Mouse (Mus musculus) midbrain, embryonic 10.5 days (tissue): ENCODE measurements at regions not wholly inside any gene's neighbourhood (a gene's known extent, or its start where the extent isn't known, plus 50 kb on each side); places are given as distances from the start of the nearest gene placed in this dataset.
A peak's percentile ranks its signal among the peaks of the same experiment; 100 is the strongest.

Experiments used
- DNase-seq: peaks from one replicate; pipeline ENCODE4 v3.0.0-alpha.2; 2017; ENCODE audit warnings: low spot score
- H3K27ac ChIP-seq: fragments of 300-500 bp; sonication (generic); replicated peaks from 2 replicates; pipeline ENCODE4 v1.5.1; 2016; ENCODE audit warnings: mild to moderate bottlenecking
- H3K27me3 ChIP-seq: fragments of 300-500 bp; sonication (generic); 2 replicates; pipeline ENCODE4 v1.6.1; 2016; ENCODE audit warnings: low read depth, mild to moderate bottlenecking; ENCODE audit not compliant: poor library complexity, severe bottlenecking
- H3K36me3 ChIP-seq: fragments of 300-500 bp; sonication (generic); 2 replicates; pipeline ENCODE4 v1.6.1; 2016; ENCODE audit warnings: mild to moderate bottlenecking, moderate library complexity
- H3K4me1 ChIP-seq: fragments of 300-500 bp; sonication (generic); 2 replicates; pipeline ENCODE4 v1.6.1; 2016
- H3K4me3 ChIP-seq: fragments of 300-500 bp; sonication (generic); 2 replicates; pipeline ENCODE4 v1.5.1; 2016; ENCODE audit warnings: mild to moderate bottlenecking, moderate library complexity
- H3K9me3 ChIP-seq: fragments of 300-500 bp; sonication (generic); replicated peaks from 2 replicates; pipeline ENCODE4 v1.6.1; 2016; ENCODE audit warnings: mild to moderate bottlenecking
- WGBS: fragments of 180-500 bp; shearing (Covaris S2); methylation state at CpG from one replicate; pipeline ENCODE4 v1.1.7; 2016; 5-methylcytosine and 5-hydroxymethylcytosine counted together

GRCm38 (mm10) chr14:105752509-105753375, 143.9 kb downstream of the Spry2 start:
- no peaks in the 10 kb centered on the region for H3K4me1 ChIP-seq
- no peaks in the 10 kb centered on the region for H3K27me3 ChIP-seq
- no peaks in the 10 kb centered on the region for H3K36me3 ChIP-seq
- no peak overlapping the region for H3K4me3 ChIP-seq
- WGBS: 64% methylated on average over 4 of the region's 4 CpGs
- no peak for DNase-seq
- no peaks in the 10 kb centered on the region for H3K9me3 ChIP-seq
- H3K27ac ChIP-seq: no peak overlapping the region

GRCm38 (mm10) chr14:105751762-105752161, 144.9 kb downstream of the Spry2 start:
- Histone ChIP-seq H3K36me3 (no peaks in the 10 kb centered on the region), H3K4me3 (no peak overlapping the region), H3K4me1 (no peaks in the 10 kb centered on the region), H3K9me3 (no peaks in the 10 kb centered on the region), H3K27ac (no peak overlapping the region), H3K27me3 (no peaks in the 10 kb centered on the region)
- 93% methylated on average over 7 of the region's 7 CpGs for WGBS
- DNase-seq: no peak

GRCm38 (mm10) chr14:105744578-105744977, 152.0 kb downstream of the Spry2 start:
- no peaks in the 10 kb centered on the region for H3K36me3 ChIP-seq
- no peak overlapping the region for H3K27ac ChIP-seq
- no peaks in the 10 kb centered on the region for H3K4me1 ChIP-seq
- DNase-seq: no peak
- H3K27me3 ChIP-seq: 0 out of 2 replicates have a peak, but pooled peaks cover 8% of the 10 kb centered on the region
- H3K4me3 ChIP-seq: no peak overlapping the region
- 89% methylated on average over 2 of the region's 2 CpGs for WGBS
- no peaks in the 10 kb centered on the region for H3K9me3 ChIP-seq

GRCm38 (mm10) chr14:105744125-105744524, 152.5 kb downstream of the Spry2 start:
- H3K27ac ChIP-seq: no peak overlapping the region
- no peaks in the 10 kb centered on the region for H3K4me1 ChIP-seq
- H3K9me3 ChIP-seq: no peaks in the 10 kb centered on the region
- H3K4me3 ChIP-seq: no peak overlapping the region
- no peaks in the 10 kb centered on the region for H3K36me3 ChIP-seq
- H3K27me3 ChIP-seq: 0 out of 2 replicates have a peak, but pooled peaks cover 8% of the 10 kb centered on the region
- whole genome bisulfite sequencing: 89% methylated on average over 3 of the region's 3 CpGs
- no peak for DNase-seq

GRCm38 (mm10) chr14:105740889-105741288, 155.7 kb downstream of the Spry2 start:
- no peaks in the 10 kb centered on the region for H3K4me1 ChIP-seq
- no peaks in the 10 kb centered on the region for H3K9me3 ChIP-seq
- DNase-seq: no peak
- 0 out of 2 replicates have a peak, but pooled peaks cover 8% of the 10 kb centered on the region for H3K27me3 ChIP-seq
- H3K36me3 ChIP-seq: no peaks in the 10 kb centered on the region
- H3K27ac ChIP-seq: no peak overlapping the region
- no peak overlapping the region for H3K4me3 ChIP-seq
- 91% methylated on average over 11 of the region's 11 CpGs for WGBS

GRCm38 (mm10) chr14:105738568-105738967, 158.1 kb downstream of the Spry2 start:
- Histone ChIP-seq H3K4me1 (peaks cover 2% of the 10 kb centered on the region), H3K27me3 (0 out of 2 replicates have a peak, but pooled peaks cover 8% of the 10 kb centered on the region), H3K9me3 (no peaks in the 10 kb centered on the region), H3K27ac (no peak overlapping the region), H3K4me3 (no peak overlapping the region), H3K36me3 (no peaks in the 10 kb centered on the region)
- WGBS: 93% methylated on average over 5 of the region's 5 CpGs
- no peak for DNase-seq

GRCm38 (mm10) chr14:105736352-105736751, 160.3 kb downstream of the Spry2 start:
- no peak overlapping the region for H3K27ac ChIP-seq
- H3K9me3 ChIP-seq: no peaks in the 10 kb centered on the region
- DNase-seq: no peak
- H3K4me3 ChIP-seq: no peak overlapping the region
- H3K4me1 ChIP-seq: peaks cover 25% of the 10 kb centered on the region
- 73% methylated on average over 6 of the region's 6 CpGs for WGBS
- H3K36me3 ChIP-seq: no peaks in the 10 kb centered on the region
- H3K27me3 ChIP-seq: 0 out of 2 replicates have a peak, but pooled peaks cover 8% of the 10 kb centered on the region

GRCm38 (mm10) chr14:105734291-105734690, 162.3 kb downstream of the Spry2 start:
- no peaks in the 10 kb centered on the region for H3K9me3 ChIP-seq
- no peak overlapping the region for H3K27ac ChIP-seq
- no peaks in the 10 kb centered on the region for H3K36me3 ChIP-seq
- H3K4me1 ChIP-seq: peaks cover 37% of the 10 kb centered on the region
- H3K27me3 ChIP-seq: no peaks in the 10 kb centered on the region
- no peak overlapping the region for H3K4me3 ChIP-seq
- WGBS: 92% methylated on average over 7 of the region's 7 CpGs
- no peak for DNase-seq

- Histone ChIP-seq H3K9me3 (no peaks in the 10 kb centered on the region), H3K4me1 (peaks cover 37% of the 10 kb centered on the region), H3K27ac (peak overlapping the region; percentile 85), H3K36me3 (no peaks in the 10 kb centered on the region), H3K27me3 (no peaks in the 10 kb centered on the region), H3K4me3 (peak overlapping the region; percentile 53)
- DNase-seq: peak; percentile 37
- 7% methylated on average over 12 of the region's 12 CpGs for WGBS
Observed at GRCm38 (mm10) chr14:105733013-105733728, 163.4 kb downstream of the Spry2 start.

- Histone ChIP-seq H3K9me3 (no peaks in the 10 kb centered on the region), H3K36me3 (no peaks in the 10 kb centered on the region), H3K4me1 (peaks cover 37% of the 10 kb centered on the region), H3K27ac (peak overlapping the region; percentile 85), H3K4me3 (peak overlapping the region; percentile 53), H3K27me3 (no peaks in the 10 kb centered on the region)
- DNase-seq: peak; percentile 74
- WGBS: 2% methylated on average over 13 of the region's 13 CpGs
Observed at GRCm38 (mm10) chr14:105732221-105733012, 164.2 kb downstream of the Spry2 start.

- Histone ChIP-seq H3K4me1 (peaks cover 41% of the 10 kb centered on the region), H3K27me3 (no peaks in the 10 kb centered on the region), H3K4me3 (no peak overlapping the region), H3K27ac (no peak overlapping the region), H3K36me3 (no peaks in the 10 kb centered on the region), H3K9me3 (no peaks in the 10 kb centered on the region)
- 16% methylated on average over 4 of the region's 4 CpGs for WGBS
- DNase-seq: peak; percentile 39
Observed at GRCm38 (mm10) chr14:105730786-105731185, 165.8 kb downstream of the Spry2 start.

GRCm38 (mm10) chr14:105728841-105729240, 167.8 kb downstream of the Spry2 start:
- peaks cover 47% of the 10 kb centered on the region for H3K4me1 ChIP-seq
- H3K9me3 ChIP-seq: no peaks in the 10 kb centered on the region
- no peaks in the 10 kb centered on the region for H3K36me3 ChIP-seq
- no peak overlapping the region for H3K4me3 ChIP-seq
- no peak for DNase-seq
- WGBS: 92% methylated on average over 5 of the region's 5 CpGs
- H3K27me3 ChIP-seq: no peaks in the 10 kb centered on the region
- no peak overlapping the region for H3K27ac ChIP-seq
